Mouse (Mus musculus): ENCODE results near the gene Mlx. TPM values are rescaled to one million over a fixed set of nuclear protein-coding genes. Genes with fewer than 3 reads are reported as not detected.

The Mlx gene
- polyA plus RNA-seq, 1 experiment from 2014 or later: 40.6 TPM

- WGBS: 28% methylated on average over 5 of the region's 5 CpGs
- DNase-seq (ENCODE audit: low spot score): peak; percentile 79
- no peaks in the 10 kb centered on the region for H3K9me3 ChIP-seq
- H3K36me3 ChIP-seq (replicated peaks): peaks cover 86% of the 10 kb centered on the region
- H3K4me1 ChIP-seq: peaks cover 27% of the 10 kb centered on the region
- no peaks in the 10 kb centered on the region for H3K27me3 ChIP-seq (replicated peaks; ENCODE audit: low read depth, poor library complexity, severe bottlenecking)
- H3K27ac ChIP-seq (replicated peaks): no peak overlapping the region
- H3K4me3 ChIP-seq: no peak overlapping the region
Observed at GRCm38 (mm10) chr11:101057860-101058259, 29.2 kb upstream of the Mlx start.

- Histone ChIP-seq H3K27ac (replicated peaks) (no peak overlapping the region), H3K4me1 (peaks cover 36% of the 10 kb centered on the region), H3K4me3 (no peak overlapping the region), H3K9me3 (no peaks in the 10 kb centered on the region), H3K27me3 (replicated peaks; ENCODE audit: low read depth, poor library complexity, severe bottlenecking) (no peaks in the 10 kb centered on the region), H3K36me3 (replicated peaks) (peaks cover 85% of the 10 kb centered on the region)
- no peak for DNase-seq (ENCODE audit: low spot score)
- WGBS: 74% methylated on average over 5 of the region's 5 CpGs
Observed at GRCm38 (mm10) chr11:101058726-101059125, 28.4 kb upstream of the Mlx start.

- H3K27ac ChIP-seq (replicated peaks): peak overlapping the region; percentile 51; the same call in 1 of the 2 replicates
- WGBS: 85% methylated on average over 10 of the region's 10 CpGs
- H3K4me3 ChIP-seq: no peak overlapping the region
Observed at GRCm38 (mm10) chr11:101059473-101059872, 27.6 kb upstream of the Mlx start.

GRCm38 (mm10) chr11:101060126-101060525 is 27.0 kb upstream of the Mlx start:
- Histone ChIP-seq H3K27me3 (replicated peaks; ENCODE audit: low read depth, poor library complexity, severe bottlenecking) (no peaks in the 10 kb centered on the region), H3K36me3 (replicated peaks) (peaks cover 75% of the 10 kb centered on the region), H3K9me3 (no peaks in the 10 kb centered on the region), H3K27ac (replicated peaks) (peak overlapping the region; percentile 51), H3K4me3 (0 out of 2 replicates have a peak overlapping the region, but pooled peaks have one; percentile 3), H3K4me1 (peaks cover 43% of the 10 kb centered on the region)
- no peak for DNase-seq (ENCODE audit: low spot score)
- 78% methylated on average over 8 of the region's 8 CpGs for WGBS

More at GRCm38 (mm10) chr11:101059473-101059872, 27.6 kb upstream of the Mlx start:
- Histone ChIP-seq H3K4me1 (peaks cover 43% of the 10 kb centered on the region), H3K9me3 (no peaks in the 10 kb centered on the region), H3K36me3 (replicated peaks) (peaks cover 78% of the 10 kb centered on the region), H3K27me3 (replicated peaks; ENCODE audit: low read depth, poor library complexity, severe bottlenecking) (no peaks in the 10 kb centered on the region)
- no peak for DNase-seq (ENCODE audit: low spot score)

- WGBS: 84% methylated on average over 5 of the region's 5 CpGs
- peaks cover 65% of the 10 kb centered on the region for H3K36me3 ChIP-seq (replicated peaks)
Observed at GRCm38 (mm10) chr11:101061049-101061448, 26.0 kb upstream of the Mlx start.

GRCm38 (mm10) chr11:101062165-101062884 is 24.8 kb upstream of the Mlx start:
- no peaks in the 10 kb centered on the region for H3K27me3 ChIP-seq (replicated peaks; ENCODE audit: low read depth, poor library complexity, severe bottlenecking)
- no peak for DNase-seq (ENCODE audit: low spot score)
- WGBS: 76% methylated on average over 12 of the region's 12 CpGs
- no peak overlapping the region for H3K4me3 ChIP-seq
- no peaks in the 10 kb centered on the region for H3K9me3 ChIP-seq
- peaks cover 51% of the 10 kb centered on the region for H3K4me1 ChIP-seq
- H3K36me3 ChIP-seq (replicated peaks): peaks cover 53% of the 10 kb centered on the region
- H3K27ac ChIP-seq (replicated peaks): peak overlapping the region; percentile 77; the same call in 1 of the 2 replicates

More at GRCm38 (mm10) chr11:101061049-101061448, 26.0 kb upstream of the Mlx start:
- no peak overlapping the region; the same call in 1 of the 2 replicates for H3K27ac ChIP-seq (replicated peaks)
- no peaks in the 10 kb centered on the region for H3K27me3 ChIP-seq (replicated peaks; ENCODE audit: low read depth, poor library complexity, severe bottlenecking)
- no peak overlapping the region for H3K4me3 ChIP-seq
- DNase-seq (ENCODE audit: low spot score): no peak
- H3K9me3 ChIP-seq: no peaks in the 10 kb centered on the region
- peaks cover 43% of the 10 kb centered on the region for H3K4me1 ChIP-seq

GRCm38 (mm10) chr11:101062971-101063675 is 24.0 kb upstream of the Mlx start:
- Histone ChIP-seq H3K27ac (replicated peaks) (peak overlapping the region; percentile 77), H3K27me3 (replicated peaks; ENCODE audit: low read depth, poor library complexity, severe bottlenecking) (peaks cover 6% of the 10 kb centered on the region), H3K4me3 (peak overlapping the region; percentile 16), H3K9me3 (no peaks in the 10 kb centered on the region), H3K4me1 (peaks cover 51% of the 10 kb centered on the region), H3K36me3 (replicated peaks) (peaks cover 49% of the 10 kb centered on the region)
- WGBS: 76% methylated on average over 14 of the region's 14 CpGs
- peak; percentile 36 for DNase-seq (ENCODE audit: low spot score)

- peak; percentile 44 for DNase-seq (ENCODE audit: low spot score)
- H3K4me1 ChIP-seq: peaks cover 47% of the 10 kb centered on the region
- peak overlapping the region; percentile 77 for H3K27ac ChIP-seq (replicated peaks)
- peaks cover 46% of the 10 kb centered on the region for H3K36me3 ChIP-seq (replicated peaks)
- no peaks in the 10 kb centered on the region for H3K9me3 ChIP-seq
- H3K4me3 ChIP-seq: peak overlapping the region; percentile 16
- 58% methylated on average over 12 of the region's 12 CpGs for WGBS
- H3K27me3 ChIP-seq (replicated peaks; ENCODE audit: low read depth, poor library complexity, severe bottlenecking): peaks cover 13% of the 10 kb centered on the region
Observed at GRCm38 (mm10) chr11:101063676-101064327, 23.3 kb upstream of the Mlx start.

GRCm38 (mm10) chr11:101064462-101064861 is 22.6 kb upstream of the Mlx start:
- Histone ChIP-seq H3K27me3 (replicated peaks; ENCODE audit: low read depth, poor library complexity, severe bottlenecking) (peaks cover 19% of the 10 kb centered on the region), H3K4me3 (no peak overlapping the region), H3K36me3 (replicated peaks) (peaks cover 39% of the 10 kb centered on the region), H3K9me3 (no peaks in the 10 kb centered on the region), H3K27ac (replicated peaks) (peak overlapping the region; percentile 77), H3K4me1 (peaks cover 44% of the 10 kb centered on the region)
- DNase-seq (ENCODE audit: low spot score): no peak
- 79% methylated on average over 4 of the region's 4 CpGs for WGBS

GRCm38 (mm10) chr11:101065002-101065401 is 22.1 kb upstream of the Mlx start:
- 95% methylated on average over 9 of the region's 9 CpGs for WGBS
- Histone ChIP-seq H3K9me3 (no peaks in the 10 kb centered on the region), H3K27me3 (replicated peaks; ENCODE audit: low read depth, poor library complexity, severe bottlenecking) (peaks cover 20% of the 10 kb centered on the region), H3K36me3 (replicated peaks) (peaks cover 34% of the 10 kb centered on the region), H3K4me1 (peaks cover 45% of the 10 kb centered on the region), H3K27ac (replicated peaks) (no peak overlapping the region), H3K4me3 (no peak overlapping the region)
- no peak for DNase-seq (ENCODE audit: low spot score)

GRCm38 (mm10) chr11:101066549-101067412 is 20.3 kb upstream of the Mlx start:
- Histone ChIP-seq H3K27ac (replicated peaks) (no peak overlapping the region; the same call in 1 of the 2 replicates), H3K9me3 (no peaks in the 10 kb centered on the region), H3K4me3 (peak overlapping the region; percentile 52), H3K36me3 (replicated peaks) (peaks cover 19% of the 10 kb centered on the region), H3K4me1 (peaks cover 50% of the 10 kb centered on the region), H3K27me3 (replicated peaks; ENCODE audit: low read depth, poor library complexity, severe bottlenecking) (peaks cover 34% of the 10 kb centered on the region)
- 25% methylated on average over 18 of the region's 18 CpGs for WGBS
- peak; percentile 90 for DNase-seq (ENCODE audit: low spot score)
